Mouse (Mus musculus) kidney, embryonic 14.5 days (tissue): ENCODE results near the gene Csf2ra. TPM values are rescaled to one million over a fixed set of nuclear protein-coding genes. Genes with fewer than 3 reads are reported as not detected.
"Not testable (repeated sequence)": the region's sequence is repeated elsewhere in the genome, so short reads cannot be mapped to it uniquely, and the experiment has no call there.

Experiments
- ATAC-seq: fragments of 200-750 bp; cut with Nextera tagmentation; 2 replicates; pipeline ENCODE4 v1.8.0; 2017; ENCODE audit warnings: moderate number of reproducible peaks, mild to moderate bottlenecking, moderate TSS enrichment, moderate library complexity; ENCODE audit not compliant: low FRiP score, low TSS enrichment
- H3K27ac ChIP-seq: fragments of 300-500 bp; sonication (generic); 2 replicates; pipeline ENCODE4 v1.5.1; 2014; ENCODE audit warnings: low read depth, mild to moderate bottlenecking, low read length, moderate library complexity, mixed read lengths
- H3K27me3 ChIP-seq: fragments of 300-500 bp; sonication (generic); 2 replicates; pipeline ENCODE4 v1.6.1; 2014; ENCODE audit warnings: mild to moderate bottlenecking, low read length; ENCODE audit not compliant: control insufficient read depth, insufficient read depth
- H3K36me3 ChIP-seq: fragments of 300-500 bp; sonication (generic); 2 replicates; pipeline ENCODE4 v1.6.1; 2014; ENCODE audit warnings: low read length, mixed read lengths; ENCODE audit not compliant: control insufficient read depth, insufficient read depth
- H3K4me1 ChIP-seq: fragments of 300-500 bp; sonication (generic); 2 replicates; pipeline ENCODE4 v1.6.1; 2014; ENCODE audit warnings: low read length, mixed read lengths; ENCODE audit not compliant: control insufficient read depth, insufficient read depth
- H3K4me2 ChIP-seq: fragments of 300-500 bp; sonication (generic); replicated peaks from 2 replicates; pipeline ENCODE4 v1.6.1; 2014; ENCODE audit warnings: low read depth, mild to moderate bottlenecking, low read length
- H3K4me3 ChIP-seq: fragments of 300-500 bp; sonication (generic); 2 replicates; pipeline ENCODE4 v1.5.1; 2014; ENCODE audit warnings: mild to moderate bottlenecking, low read length
- H3K9ac ChIP-seq: fragments of 300-500 bp; sonication (generic); 2 replicates; pipeline ENCODE4 v1.6.1; 2014; ENCODE audit warnings: low read depth, mild to moderate bottlenecking, low read length, moderate library complexity
- H3K9me3 ChIP-seq: fragments of 300-500 bp; sonication (generic); 2 replicates; pipeline ENCODE4 v1.6.1; 2016; ENCODE audit warnings: low read length; ENCODE audit not compliant: control insufficient read depth
- WGBS: fragments of 180-500 bp; shearing (Covaris S2); extraction: QIAGEN DNeasy Blood & Tissue Kit; methylation state at CpG from one replicate; pipeline ENCODE4 v1.1.7; 2014; 5-methylcytosine and 5-hydroxymethylcytosine counted together
- polyA plus RNA-seq: library from polyadenylated mRNA; unstranded; fragments of >200 nt; fragmentation: Nextera tagmentation; extraction: Ambion mirVana; gene quantifications from 2 replicates; pipeline ENCODE4 v1.2.1, GENCODE M21; 2014

Gene Csf2ra
- 32.9 and 36.8 TPM in 2 replicates for polyA plus RNA-seq

GRCm38 (mm10) chr19:61227941-61228701 is at the start of gene Csf2ra:
Gene Csf2ra, minus strand, starts transcription at chr19:61228429.
- ATAC-seq = no peak
- peak within 1 kb of the TSS; percentile 96 for H3K27ac ChIP-seq
- peak within 1 kb of the TSS; percentile 59 for H3K4me2 ChIP-seq
- H3K4me1 ChIP-seq = no peaks in the 10 kb centered on the region
- WGBS = 56% methylated on average over 36 of the region's 36 CpGs
- H3K9me3 ChIP-seq = no peaks in the 10 kb centered on the region
- H3K9ac ChIP-seq = peak within 1 kb of the TSS; percentile 45
- H3K4me3 ChIP-seq = peak within 1 kb of the TSS; percentile 61
- H3K36me3 ChIP-seq = no peaks in the 10 kb centered on the region
- H3K27me3 ChIP-seq = no peaks in the 10 kb centered on the region

GRCm38 (mm10) chr19:61275446-61275845 is 47.2 kb upstream of the Csf2ra start:
- Histone ChIP-seq H3K36me3 (no peaks in the 10 kb centered on the region), H3K27me3 (no peaks in the 10 kb centered on the region), H3K4me1 (no peaks in the 10 kb centered on the region), H3K4me3 (no peak overlapping the region), H3K4me2 (no peak overlapping the region), H3K9ac (no peak overlapping the region), H3K9me3 (no peaks in the 10 kb centered on the region), H3K27ac (no peak overlapping the region)
- 81% methylated on average over 1 of the region's 1 CpGs for WGBS
- ATAC-seq = no peak

GRCm38 (mm10) chr19:61269141-61269540 is 40.9 kb upstream of the Csf2ra start:
- not testable (repeated sequence) for H3K9ac ChIP-seq, H3K4me2 ChIP-seq, H3K36me3 ChIP-seq, H3K4me3 ChIP-seq, H3K27me3 ChIP-seq, H3K9me3 ChIP-seq, H3K27ac ChIP-seq, ATAC-seq, H3K4me1 ChIP-seq
- 32% methylated on average over 11 of the region's 11 CpGs for WGBS

- H3K9ac ChIP-seq = no peak overlapping the region
- WGBS = 23% methylated on average over 7 of the region's 7 CpGs
- no peaks in the 10 kb centered on the region for H3K4me1 ChIP-seq
- no peak overlapping the region for H3K4me2 ChIP-seq
- no peaks in the 10 kb centered on the region for H3K27me3 ChIP-seq
- no peak overlapping the region for H3K4me3 ChIP-seq
- ATAC-seq = no peak
- H3K36me3 ChIP-seq = no peaks in the 10 kb centered on the region
- H3K9me3 ChIP-seq = no peaks in the 10 kb centered on the region
- no peak overlapping the region for H3K27ac ChIP-seq
Measured at GRCm38 (mm10) chr19:61267141-61267540, 38.9 kb upstream of the Csf2ra start.

GRCm38 (mm10) chr19:61266651-61267050 is 38.4 kb upstream of the Csf2ra start:
- H3K4me1 ChIP-seq = no peaks in the 10 kb centered on the region
- ATAC-seq = no peak
- H3K27me3 ChIP-seq = no peaks in the 10 kb centered on the region
- no peak overlapping the region for H3K4me2 ChIP-seq
- H3K9ac ChIP-seq = no peak overlapping the region
- H3K9me3 ChIP-seq = no peaks in the 10 kb centered on the region
- no peak overlapping the region for H3K27ac ChIP-seq
- 4% methylated on average over 23 of the region's 26 CpGs for WGBS
- no peaks in the 10 kb centered on the region for H3K36me3 ChIP-seq
- H3K4me3 ChIP-seq = no peak overlapping the region

GRCm38 (mm10) chr19:61266246-61266615 is 38.0 kb upstream of the Csf2ra start:
- H3K27ac ChIP-seq = no peak overlapping the region
- H3K4me2 ChIP-seq = no peak overlapping the region
- H3K9ac ChIP-seq = no peak overlapping the region
- WGBS = 4% methylated on average over 12 of the region's 12 CpGs
- H3K36me3 ChIP-seq = no peaks in the 10 kb centered on the region
- H3K9me3 ChIP-seq = no peaks in the 10 kb centered on the region
- no peak for ATAC-seq
- H3K4me1 ChIP-seq = no peaks in the 10 kb centered on the region
- H3K4me3 ChIP-seq = no peak overlapping the region
- no peaks in the 10 kb centered on the region for H3K27me3 ChIP-seq

GRCm38 (mm10) chr19:61265349-61266245 is 37.4 kb upstream of the Csf2ra start:
- ATAC-seq = peak; percentile 75
- 27% methylated on average over 3 of the region's 3 CpGs for WGBS

GRCm38 (mm10) chr19:61264933-61265332 is 36.7 kb upstream of the Csf2ra start:
- Histone ChIP-seq H3K4me1 (no peaks in the 10 kb centered on the region), H3K9ac (no peak overlapping the region), H3K27me3 (no peaks in the 10 kb centered on the region), H3K27ac (no peak overlapping the region), H3K9me3 (no peaks in the 10 kb centered on the region), H3K36me3 (no peaks in the 10 kb centered on the region), H3K4me2 (no peak overlapping the region), H3K4me3 (no peak overlapping the region)
- ATAC-seq = no peak

More at GRCm38 (mm10) chr19:61265349-61266245, 37.4 kb upstream of the Csf2ra start:
- no peak overlapping the region for H3K4me2 ChIP-seq
- no peak overlapping the region for H3K4me3 ChIP-seq
- H3K9ac ChIP-seq = no peak overlapping the region
- H3K4me1 ChIP-seq = no peaks in the 10 kb centered on the region
- H3K9me3 ChIP-seq = no peaks in the 10 kb centered on the region
- H3K27me3 ChIP-seq = no peaks in the 10 kb centered on the region
- no peak overlapping the region for H3K27ac ChIP-seq
- no peaks in the 10 kb centered on the region for H3K36me3 ChIP-seq

- 100% methylated on average over 1 of the region's 1 CpGs for WGBS
- Histone ChIP-seq H3K4me2 (no peak overlapping the region), H3K27me3 (no peaks in the 10 kb centered on the region), H3K27ac (no peak overlapping the region), H3K9me3 (no peaks in the 10 kb centered on the region), H3K36me3 (no peaks in the 10 kb centered on the region), H3K9ac (no peak overlapping the region), H3K4me3 (no peak overlapping the region), H3K4me1 (no peaks in the 10 kb centered on the region)
- ATAC-seq = no peak
Measured at GRCm38 (mm10) chr19:61264227-61264626, 36.0 kb upstream of the Csf2ra start.
